21 mouse cellular contexts compared by ENCODE assay signal in genomic region chr1:76642703-76643102, GRCm38 (mm10).
"Had no signal": no experiment of that assay in that cellular context is flagged by ENCODE, and none has a peak within 500 bp of the region (broad histone marks: within the 10 kb centered on the region; RNA-seq: fewer than 3 reads in every experiment).

No protein-coding gene starts in this region.

- H3K4me1 ChIP-seq: limb, embryonic 12.5 days; limb, embryonic 15.5 days; neural tube, embryonic 12.5 days; neural tube, embryonic 15.5 days had no signal

- H3K27ac ChIP-seq: kidney, postnatal 0 days; layer of hippocampus, adult 2 months; limb, embryonic 12.5 days; limb, embryonic 15.5 days; liver, embryonic 14.5 days; macrophage; midbrain, embryonic 10.5 days; midbrain, embryonic 13.5 days; neural tube, embryonic 12.5 days; neural tube, embryonic 15.5 days; stomach, postnatal 0 days had no signal

- DNase-seq: kidney, postnatal 25 days; layer of hippocampus, adult 9-11 months; liver, postnatal 0 days; lung, embryonic 14.5 days; right cerebral cortex, adult 18-20 months; right cerebral cortex, postnatal 14 days; right cerebral cortex, postnatal 4 days; thymus, postnatal 25 days had no signal

- H3K36me3 ChIP-seq: limb, embryonic 12.5 days; limb, embryonic 15.5 days; midbrain, embryonic 10.5 days; midbrain, embryonic 13.5 days; neural tube, embryonic 12.5 days; neural tube, embryonic 15.5 days had no signal

- H3K9me3 ChIP-seq: limb, embryonic 12.5 days; limb, embryonic 15.5 days; midbrain, embryonic 10.5 days; midbrain, embryonic 13.5 days; neural tube, embryonic 12.5 days; neural tube, embryonic 15.5 days had no signal

- H3K27me3 ChIP-seq: limb, embryonic 12.5 days; limb, embryonic 15.5 days; midbrain, embryonic 13.5 days; neural tube, embryonic 12.5 days; neural tube, embryonic 15.5 days had no signal

- ATAC-seq: liver, postnatal 0 days; lung, postnatal 0 days; midbrain, embryonic 13.5 days had no signal

- H3K9ac ChIP-seq: limb, embryonic 12.5 days; limb, embryonic 15.5 days; liver, embryonic 14.5 days; liver, postnatal 0 days; lung, embryonic 14.5 days; midbrain, embryonic 13.5 days; neural tube, embryonic 12.5 days; neural tube, embryonic 15.5 days had no signal

- H3K4me3 ChIP-seq: layer of hippocampus, adult 2 months; limb, embryonic 12.5 days; limb, embryonic 15.5 days; midbrain, embryonic 10.5 days; midbrain, embryonic 13.5 days; neural tube, embryonic 12.5 days; neural tube, embryonic 15.5 days had no signal

- H3K4me2 ChIP-seq: limb, embryonic 12.5 days; limb, embryonic 15.5 days; liver, embryonic 11.5 days; lung, embryonic 14.5 days; midbrain, embryonic 13.5 days; neural tube, embryonic 12.5 days; neural tube, embryonic 15.5 days had no signal
